Mouse (Mus musculus) 3T3-L1 (cell line): Measurements from ENCODE around the gene Hnrnph1.

Experiments used
- DNase-seq: peaks from one replicate; pipeline ENCODE4 v3.0.0-alpha.2; 2015; ENCODE audit warnings: low read depth, low spot score

The Hnrnph1 gene

DNA sequence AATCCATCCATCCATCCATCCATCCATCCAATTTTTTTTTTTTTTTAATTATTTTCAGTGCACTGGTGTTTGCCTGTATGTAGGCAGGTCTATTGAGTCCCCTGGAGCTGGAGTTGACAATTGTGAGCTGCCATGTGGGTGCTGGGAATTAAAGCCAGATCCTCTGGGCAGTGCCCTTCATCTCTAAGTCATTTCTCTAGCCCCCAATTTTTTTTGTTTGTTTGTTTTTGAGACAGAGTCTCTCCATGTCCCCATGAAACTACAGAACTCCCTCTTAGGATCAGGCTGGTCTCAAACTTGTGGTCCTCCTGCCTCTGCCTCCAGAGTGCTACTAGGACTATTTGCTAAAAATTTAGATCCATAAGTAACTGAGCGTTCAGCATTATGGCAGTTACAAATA is 4.9 kb upstream of the Hnrnph1 start:
- no peak for DNase-seq

DNA sequence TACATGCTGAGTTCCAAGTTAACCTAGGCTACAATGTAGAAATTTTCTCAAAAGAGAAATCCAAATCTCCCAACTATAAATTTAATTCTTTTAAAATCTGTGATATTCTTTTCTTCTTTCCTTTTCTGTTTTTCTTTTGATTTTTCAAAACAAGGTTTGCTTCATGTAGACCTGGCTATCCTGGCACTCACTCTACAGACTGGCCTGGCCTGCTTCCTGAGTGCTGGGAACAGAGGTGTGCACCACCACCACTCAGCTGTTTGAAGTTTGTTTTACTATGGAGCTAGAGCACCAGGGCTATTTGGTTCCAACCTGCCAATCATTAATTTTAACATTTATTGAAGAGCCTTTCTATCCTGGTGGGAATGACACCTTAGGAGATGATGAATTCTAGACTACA is 3.7 kb upstream of the Hnrnph1 start:
- DNase-seq: no peak

DNA sequence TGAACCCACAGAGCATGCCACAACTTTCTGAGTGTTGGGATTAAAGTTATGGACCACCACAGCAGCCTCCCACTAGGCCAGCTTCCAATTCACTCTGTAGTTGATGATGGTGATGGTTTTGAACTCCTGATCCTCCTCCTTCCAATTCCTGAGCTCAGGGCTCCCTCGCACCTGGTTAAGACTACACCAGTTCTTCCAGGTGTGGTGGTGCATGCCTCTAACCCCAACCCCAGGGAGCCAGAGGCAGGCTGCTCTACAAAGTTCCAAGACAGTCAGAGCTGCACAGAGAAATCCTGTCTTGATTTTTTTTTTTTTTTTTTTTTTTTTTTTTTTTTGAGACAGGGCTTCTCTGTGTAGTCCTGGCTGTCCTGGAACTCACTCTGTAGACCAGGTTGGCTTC is 3.2 kb upstream of the Hnrnph1 start:
- DNase-seq: no peak

DNA sequence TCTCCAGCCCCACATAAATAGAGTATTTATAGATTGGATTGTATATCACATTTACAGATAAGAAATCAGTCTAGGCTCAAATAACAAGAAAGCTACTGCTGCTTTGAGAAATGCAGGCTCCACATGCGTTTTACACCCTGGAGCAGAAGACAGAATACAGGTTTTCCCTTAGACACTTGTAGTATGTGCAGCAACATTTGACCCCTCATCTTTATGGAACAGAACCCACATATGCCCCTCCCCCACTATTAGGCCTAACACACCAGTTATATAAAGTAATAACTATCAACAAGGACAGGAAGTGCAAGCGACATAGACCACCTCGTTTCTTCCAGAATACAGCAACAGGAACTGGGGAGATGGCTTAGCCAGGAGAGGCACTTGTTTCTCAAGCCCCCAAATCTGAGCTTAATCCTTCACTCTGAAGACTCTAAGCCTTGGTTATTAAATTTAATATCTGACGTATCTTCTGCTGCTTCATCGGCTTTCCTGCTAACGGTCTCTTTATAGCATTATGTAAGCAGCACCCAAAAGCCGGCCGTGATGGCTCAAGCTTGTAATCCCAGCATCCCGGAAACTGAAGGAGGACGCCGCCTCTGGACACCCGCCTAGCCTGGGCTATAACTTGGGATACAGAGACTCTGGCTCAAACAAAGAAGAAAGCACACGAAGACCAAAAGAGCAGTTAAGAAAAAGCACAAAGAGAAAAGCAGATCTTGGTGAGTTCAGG is 2.3 kb upstream of the Hnrnph1 start:
- DNase-seq: no peak

DNA sequence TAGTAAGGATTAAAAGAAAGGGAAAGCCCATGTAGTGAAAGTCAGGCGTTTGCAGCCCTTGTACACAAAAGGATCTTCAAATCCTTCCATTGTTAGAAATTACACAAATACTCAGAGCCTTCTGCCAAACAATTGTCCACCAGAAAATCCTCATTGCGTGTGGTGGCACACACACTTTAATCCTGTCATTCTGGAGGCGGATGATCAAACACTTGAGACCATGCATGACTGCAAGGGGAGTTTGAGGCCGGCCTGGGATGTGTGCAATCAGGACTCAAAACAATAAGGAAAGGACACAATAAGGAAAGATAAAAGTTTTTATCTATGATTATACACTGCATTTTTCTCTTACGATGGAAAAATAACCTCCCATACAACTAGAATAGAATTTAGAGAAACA is 1.4 kb upstream of the Hnrnph1 start:
- DNase-seq: no peak

DNA sequence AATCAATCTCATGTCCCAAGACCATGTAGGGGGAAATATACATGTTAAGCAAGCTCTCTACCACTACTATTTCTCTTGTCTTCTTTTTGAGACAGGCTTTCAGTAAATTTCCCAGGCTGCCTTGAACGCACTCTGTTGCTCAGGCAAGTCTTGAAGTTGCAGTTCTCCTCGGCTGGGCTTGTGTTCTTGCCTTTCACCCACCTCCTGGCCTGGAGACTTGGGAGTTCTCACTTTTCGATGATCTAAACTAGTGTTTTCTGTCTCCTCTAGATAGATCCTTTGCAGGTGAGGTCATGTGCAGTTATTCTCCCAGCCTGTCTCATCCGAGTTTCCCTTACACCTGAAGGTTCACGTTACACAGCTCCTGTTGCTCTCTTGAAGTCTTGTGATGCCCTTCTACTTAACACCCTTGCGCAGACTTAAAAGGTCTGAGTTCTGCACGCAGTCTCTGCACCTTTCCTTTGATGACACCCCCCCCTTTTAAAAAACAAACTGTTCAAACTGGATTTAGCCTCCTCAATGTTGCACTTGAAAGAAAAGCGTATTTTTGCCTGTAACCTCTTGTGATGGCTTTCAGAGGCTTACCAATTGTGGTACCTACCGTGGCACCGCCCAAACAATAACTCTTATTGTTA is 517 bp upstream of the Hnrnph1 start:
- no peak for DNase-seq

DNA sequence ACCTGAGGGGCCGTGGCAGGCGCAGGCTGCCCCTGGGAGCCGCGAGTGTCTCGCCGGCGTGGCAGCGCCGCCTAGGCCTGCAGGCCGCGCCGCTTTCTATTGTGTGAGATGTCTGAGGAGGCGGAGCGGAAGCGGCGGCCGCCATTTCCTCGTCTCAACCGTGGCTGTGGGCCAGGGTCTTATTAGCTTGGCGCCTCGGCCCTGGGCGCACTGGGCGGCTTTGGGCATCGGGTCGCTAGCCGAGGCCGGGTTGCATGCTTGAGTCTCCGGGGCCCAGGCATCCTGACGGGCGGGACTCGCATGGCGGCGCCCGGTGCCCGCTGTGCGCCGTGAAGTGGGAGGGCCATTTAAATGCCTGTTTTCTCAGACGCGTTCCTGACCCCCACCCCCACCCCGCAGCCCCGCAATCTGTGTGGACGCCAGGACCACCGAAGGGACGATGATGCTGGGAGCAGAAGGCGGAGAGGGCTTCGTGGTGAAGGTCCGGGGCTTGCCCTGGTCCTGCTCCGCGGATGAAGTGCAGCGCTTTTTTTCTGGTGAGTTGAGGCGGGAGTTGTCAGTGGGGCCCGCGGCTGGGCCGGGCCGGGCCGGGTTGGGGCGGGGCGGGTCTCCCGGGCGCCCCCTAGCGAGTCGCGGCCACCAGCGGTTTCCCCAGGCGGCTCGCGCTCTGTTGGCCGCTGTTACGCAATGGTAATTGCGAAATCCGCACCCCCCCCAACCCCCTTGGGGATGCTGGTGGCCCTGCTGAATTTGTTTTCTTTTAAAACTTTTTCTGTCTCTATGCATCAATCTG is 1.3 kb downstream of the Hnrnph1 start:
- peak; percentile 80 for DNase-seq

DNA sequence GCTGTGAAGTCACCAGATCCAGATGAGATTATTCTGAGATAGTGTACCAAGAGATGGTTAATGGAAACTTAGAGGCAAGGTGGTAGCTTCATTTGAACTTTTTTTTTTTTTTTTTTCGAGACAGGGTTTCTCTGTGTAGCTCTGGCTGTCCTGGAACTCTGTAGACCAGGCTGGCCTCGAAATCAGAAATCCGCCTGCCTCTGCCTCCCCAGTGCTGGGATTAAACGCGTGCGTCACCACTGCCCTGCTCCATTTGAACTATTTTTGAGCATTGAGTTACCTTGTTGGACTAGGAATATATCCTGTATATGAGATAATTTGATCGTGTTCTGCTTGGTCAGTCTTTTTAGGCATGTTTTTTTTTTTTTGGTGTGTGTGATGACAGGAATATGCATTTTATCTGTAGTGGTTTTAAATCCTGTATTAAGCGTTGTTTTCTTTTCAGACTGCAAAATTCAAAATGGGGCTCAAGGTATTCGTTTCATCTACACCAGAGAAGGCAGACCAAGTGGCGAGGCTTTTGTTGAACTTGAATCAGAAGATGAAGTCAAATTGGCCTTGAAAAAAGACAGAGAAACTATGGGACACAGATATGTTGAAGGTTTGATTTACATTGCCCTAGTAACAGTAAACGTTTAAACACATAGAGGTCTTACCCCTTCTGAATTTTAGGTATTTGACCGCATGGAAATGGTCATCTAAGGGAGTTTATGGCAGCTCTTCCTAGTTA is 2.4 kb downstream of the Hnrnph1 start:
- DNase-seq: no peak

DNA sequence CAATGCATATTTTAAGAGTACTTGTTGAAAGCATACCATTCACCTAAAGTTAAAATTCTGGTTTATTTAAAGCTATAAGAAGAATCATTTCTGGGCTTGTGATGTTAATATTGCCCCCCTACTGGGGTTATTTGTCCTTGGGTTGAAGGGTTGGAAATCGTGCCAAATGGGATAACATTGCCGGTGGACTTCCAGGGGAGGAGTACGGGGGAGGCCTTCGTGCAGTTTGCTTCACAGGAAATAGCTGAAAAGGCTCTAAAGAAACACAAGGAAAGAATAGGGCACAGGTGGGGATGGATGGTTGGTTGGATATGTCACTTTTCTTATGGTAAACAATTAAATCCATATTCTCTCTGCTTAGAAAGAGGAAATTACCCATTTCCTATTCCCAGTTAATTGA is 4.5 kb downstream of the Hnrnph1 start:
- no peak for DNase-seq

DNA sequence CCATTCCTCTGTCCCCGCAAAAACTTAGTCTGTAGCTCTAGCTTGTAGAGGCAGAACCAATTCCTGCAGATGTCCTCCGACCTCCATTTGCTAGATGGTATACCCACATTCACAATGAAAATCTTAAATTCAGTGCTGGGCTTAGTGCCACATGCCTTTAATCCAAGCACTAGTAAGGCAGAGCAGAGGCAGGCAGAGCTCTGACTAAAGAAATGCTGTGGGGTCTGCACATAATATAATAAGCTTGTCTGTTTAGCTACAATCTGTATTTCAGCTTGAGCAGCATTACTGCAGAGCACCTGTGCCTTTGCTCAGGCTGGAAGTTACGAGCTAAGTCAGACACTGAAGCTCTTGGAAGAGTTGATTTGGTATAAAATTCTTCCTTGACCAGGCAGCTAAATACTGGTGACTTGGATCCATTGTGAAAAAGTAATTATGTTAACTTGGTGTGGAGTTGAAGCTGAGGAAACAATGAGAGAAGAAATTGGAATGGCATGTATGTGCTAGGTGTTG is 10.4 kb downstream of the Hnrnph1 start:
- DNase-seq: peak; percentile 18

DNA sequence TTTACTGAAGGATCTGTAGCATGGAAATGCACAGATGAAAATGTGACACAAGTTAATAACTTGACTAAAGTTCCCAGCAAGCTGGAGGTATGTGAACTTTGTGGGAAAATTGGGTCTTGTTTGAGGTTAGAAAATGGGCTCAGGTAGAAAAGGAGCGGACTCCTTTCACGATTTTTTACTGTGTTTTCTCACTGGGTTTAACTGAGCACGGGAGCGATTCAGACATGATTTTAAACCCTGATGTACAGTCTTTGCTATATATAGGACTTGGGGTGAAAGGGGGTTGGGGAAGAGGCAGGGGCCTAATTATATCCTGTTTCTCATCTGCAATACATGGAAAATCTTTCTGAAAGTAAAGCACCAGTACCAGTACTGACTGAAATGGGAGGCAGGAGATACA is 10.9 kb downstream of the Hnrnph1 start:
- no peak for DNase-seq

DNA sequence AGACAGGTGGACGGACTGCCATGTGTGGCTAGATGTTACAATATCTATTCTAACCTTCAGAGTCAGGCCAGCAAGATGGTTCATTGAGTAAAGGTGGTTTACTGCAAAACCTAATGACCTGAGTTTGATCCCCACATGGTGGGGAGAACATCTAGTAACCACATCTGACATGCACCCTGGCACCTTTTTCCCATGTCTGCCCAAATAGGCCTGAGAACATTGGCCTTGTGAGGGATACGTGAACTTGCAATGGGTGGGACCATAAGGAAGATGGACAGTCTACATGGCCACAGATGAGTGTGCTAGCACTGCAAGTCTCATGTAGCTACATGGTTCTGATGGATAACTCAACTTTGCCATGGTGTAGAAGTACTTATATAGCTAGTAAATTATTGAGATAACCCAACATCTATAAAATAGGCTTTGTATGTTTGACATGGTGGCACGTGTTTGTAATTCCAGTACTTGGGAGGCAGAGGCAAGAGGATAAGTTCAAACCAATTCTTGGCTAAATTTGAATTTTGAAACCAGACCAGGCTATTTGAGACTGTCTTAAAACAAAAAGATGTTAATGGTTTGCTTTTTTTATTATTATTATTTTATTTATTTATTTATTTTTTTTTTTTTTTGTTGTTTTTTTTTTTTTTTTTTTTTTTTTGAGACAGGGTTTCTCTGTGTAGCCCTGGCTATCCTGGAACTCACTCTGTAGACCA is 11.6 kb downstream of the Hnrnph1 start:
- no peak for DNase-seq

DNA sequence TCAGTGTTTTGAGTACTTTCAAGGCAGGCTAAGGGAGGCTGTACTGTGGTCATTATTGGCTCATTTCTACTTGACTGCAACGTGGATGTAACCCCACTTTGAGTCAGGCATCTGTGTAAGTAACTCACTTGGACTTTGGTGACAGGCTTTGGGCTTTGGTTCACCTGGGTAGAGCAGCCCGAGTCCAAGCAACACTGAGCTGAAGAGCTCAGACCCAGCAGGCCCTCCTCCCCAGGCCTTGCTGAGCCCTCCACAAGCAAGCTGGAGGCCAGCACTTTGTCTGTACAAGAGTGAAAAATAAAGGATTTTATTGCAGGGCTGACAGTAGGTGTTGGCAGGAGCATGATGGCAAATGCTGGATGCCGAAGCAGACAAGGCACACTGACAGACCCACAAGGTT is 12.2 kb downstream of the Hnrnph1 start:
- no peak for DNase-seq

DNA sequence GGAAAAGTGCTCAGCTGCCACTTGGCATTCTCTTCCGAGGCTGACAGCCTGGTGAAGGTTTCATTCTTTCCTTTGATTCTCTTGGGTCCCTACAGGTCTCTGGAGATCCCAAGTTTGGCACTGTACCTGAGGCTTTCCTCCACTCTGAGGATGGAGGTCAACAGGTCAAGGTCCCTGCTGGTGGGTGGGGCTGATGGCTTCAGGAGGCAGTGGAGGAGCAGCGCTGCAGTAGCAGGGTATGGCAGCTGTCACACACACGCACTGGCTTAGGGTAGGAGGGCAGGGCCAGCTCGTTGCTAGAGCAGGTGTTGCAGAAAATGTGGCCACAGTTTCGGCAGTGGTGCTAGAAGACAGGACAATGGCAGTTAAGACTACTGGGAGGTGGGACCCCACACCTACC is 12.8 kb downstream of the Hnrnph1 start:
- no peak for DNase-seq

DNA sequence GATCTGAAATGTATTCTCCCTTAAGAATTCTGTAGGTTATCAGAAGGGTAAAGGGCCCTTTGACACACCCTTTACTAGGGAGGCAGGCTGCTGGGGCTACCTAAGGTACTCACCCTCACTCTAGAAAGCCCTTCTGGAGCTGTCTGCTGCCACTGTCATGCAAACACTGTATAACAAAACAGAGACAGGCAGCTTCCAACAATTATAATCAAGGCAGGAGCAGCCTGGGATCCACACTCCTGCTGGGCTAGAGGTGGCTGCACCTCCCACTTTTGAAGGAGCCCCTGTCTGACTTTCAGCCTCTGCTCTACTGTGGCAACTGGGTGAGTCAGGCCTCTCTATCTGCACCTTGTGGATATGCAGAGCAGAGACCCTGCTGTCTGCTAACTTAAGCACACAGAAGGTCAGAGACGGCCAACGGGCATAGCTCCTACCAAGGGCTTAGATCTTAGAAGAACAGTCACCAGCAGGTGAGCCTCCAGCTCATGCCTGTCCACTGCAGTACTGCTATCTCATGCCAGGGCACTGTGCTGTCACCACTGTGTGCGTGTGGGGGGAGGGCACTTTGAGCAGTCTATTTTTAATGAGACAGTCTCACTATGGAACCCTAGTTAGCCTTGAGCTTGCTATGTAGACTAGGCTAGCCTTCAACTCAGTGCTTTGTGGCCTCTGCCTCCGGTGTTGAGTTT is 14.6 kb downstream of the Hnrnph1 start:
- no peak for DNase-seq

DNA sequence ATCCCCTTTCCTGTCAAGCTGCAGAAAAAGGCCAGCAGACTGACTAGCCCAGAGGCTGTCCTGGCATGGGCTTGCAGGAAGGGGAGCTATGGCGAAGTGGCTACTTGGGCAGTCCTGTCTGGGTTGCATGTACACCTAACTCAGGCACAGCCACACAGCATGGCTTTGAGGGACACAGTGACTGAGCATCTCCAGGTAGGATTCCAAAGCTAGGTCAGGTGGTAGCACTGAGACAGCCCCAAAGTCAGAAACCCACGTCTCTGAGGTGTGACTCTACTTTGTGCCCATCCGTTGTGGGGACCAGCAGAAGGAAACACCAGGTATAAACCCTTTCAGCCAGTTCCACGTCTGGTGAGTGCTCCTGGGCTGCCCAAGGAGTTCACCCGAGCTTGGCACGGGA is 16.5 kb downstream of the Hnrnph1 start:
- no peak for DNase-seq

DNA sequence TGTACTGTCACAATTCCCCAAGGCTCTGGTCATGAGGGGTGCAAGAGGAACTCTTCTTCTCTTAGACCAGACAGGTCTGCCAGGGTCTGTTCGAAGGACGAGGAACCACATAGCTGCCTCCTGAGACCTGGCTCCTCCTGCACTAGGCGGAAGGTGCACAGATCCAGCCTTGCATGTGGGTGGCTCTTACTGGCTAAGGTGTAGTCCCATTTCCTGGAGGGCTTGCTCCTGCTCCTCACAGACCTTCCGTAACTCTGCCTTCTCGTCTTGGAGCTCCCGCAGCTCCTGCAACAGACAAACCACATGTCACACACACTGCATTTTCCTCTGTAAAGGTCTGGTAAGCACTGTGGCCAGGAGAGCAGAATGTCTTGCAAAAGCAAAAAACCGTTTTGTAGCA is 17.9 kb downstream of the Hnrnph1 start:
- DNase-seq: no peak

DNA sequence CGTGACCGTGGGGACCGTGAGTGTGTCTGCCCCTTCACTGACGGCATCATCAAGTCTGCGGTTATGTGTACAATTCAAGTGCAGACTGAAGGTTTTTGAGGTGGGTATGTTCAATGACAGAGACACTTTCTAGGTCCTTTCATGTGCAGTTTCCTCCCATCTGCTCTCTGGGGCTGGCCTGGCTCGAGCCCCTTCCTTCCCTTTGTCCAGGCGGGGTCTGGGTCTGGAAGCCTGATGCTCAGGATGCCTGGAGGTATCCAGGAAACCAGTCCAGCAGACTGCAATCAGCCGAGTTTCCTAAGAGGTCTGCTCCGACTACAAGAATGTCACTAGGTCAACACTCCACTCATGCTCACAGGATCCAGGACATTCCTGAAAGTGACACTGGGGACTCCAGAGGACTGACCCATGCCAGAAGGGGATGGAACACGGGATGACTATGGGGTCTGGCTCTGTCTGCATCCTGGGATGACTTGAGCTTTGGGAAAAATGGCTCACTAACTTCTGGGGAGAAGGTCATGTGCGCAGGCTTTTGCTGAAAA is 20.0 kb downstream of the Hnrnph1 start:
- DNase-seq: no peak

DNA sequence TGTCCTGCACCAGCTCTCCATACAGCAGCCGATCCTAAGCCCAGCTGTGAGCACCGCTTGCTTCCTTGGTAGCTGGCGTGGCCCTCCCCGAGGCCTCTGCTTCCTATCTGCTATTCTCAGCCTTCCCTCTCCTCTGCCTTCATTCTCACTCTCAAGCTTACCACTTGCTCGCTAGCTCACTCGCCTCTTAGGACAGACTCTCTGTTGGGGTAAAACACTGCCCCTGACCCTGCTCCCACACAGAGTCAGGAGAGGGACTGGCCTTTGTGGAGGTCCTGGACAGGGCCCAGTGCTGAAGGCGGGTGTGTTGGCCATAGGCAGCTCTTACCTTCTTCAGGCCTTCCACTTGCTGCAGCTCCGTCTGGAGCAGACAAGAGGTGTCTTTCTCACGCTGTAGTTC is 20.5 kb downstream of the Hnrnph1 start:
- DNase-seq: no peak

DNA sequence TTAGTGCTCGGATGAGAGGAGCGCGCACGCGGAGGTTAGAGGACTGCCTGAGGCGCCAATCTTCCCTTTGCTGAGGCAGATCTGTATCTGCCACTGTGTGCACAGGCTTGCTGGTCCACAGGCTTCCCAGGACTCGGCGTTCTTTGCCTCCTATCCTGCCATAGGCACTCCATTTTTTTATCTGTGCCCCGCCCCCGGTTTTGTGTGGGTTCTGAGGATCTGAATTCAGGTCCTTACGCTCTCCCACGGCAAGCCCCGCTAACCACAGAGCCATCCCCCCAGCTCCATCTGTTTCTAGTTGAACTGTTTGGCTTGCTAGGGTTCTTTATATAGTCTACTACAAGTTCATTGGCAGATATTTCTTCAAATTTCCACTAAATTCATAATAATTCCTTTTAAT is 22.0 kb downstream of the Hnrnph1 start:
- no peak for DNase-seq
